Mouse (Mus musculus): ENCODE results near the gene Bank1.

- TF ChIP-seq CTCF (IDR thresholded peaks at IDR 0.05; ENCODE audit: borderline replicate concordance, control insufficient read depth, extremely low read depth, insufficient read depth, low read length, poor library complexity) (no peak), POLR2A (IDR thresholded peaks at IDR 0.05; ENCODE audit: control insufficient read depth, extremely low read depth, insufficient read depth, low read length, poor library complexity) (no peak)
Measured at GRCm38 (mm10) chr3:136061907-136062306, 264.0 kb downstream of the Bank1 start.
